ENCODE assay signal across 12 mouse cellular contexts in the genomic region with DNA sequence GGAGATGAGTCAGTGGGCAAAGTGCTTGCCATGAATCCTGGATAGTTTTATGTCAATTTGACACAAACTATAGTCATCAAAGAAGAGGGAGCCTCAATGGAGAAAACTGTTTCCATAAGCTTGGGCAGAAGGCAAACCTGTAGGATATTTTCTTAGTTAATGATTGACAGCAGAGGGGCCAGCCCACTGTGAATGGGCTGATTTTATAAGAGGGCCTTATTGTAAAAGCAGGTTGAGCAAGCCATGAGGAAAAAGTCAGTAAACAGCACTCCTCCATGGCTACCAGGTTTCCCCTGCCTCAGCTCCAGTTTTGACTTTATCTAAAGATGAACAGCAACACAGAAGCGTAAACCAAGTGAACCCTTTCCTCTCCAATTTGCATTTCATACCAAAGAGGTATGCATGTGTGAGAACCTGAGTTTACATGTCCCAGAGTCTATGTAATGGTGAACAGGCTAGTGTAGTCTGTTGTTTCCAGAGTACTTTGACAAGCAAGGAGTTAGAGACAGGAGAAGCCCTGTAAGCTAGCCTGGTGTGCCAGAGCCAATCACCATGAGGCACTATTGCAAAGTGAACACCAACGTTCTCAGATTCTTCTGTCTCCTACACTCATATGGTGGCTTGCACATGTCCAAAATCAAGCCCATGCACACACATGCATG. TPM values are rescaled to one million over a fixed set of nuclear protein-coding genes. Genes with fewer than 3 reads are reported as not detected.
"Had no signal": no experiment of that assay in that cellular context is flagged by ENCODE, and none has a peak within 500 bp of the region (broad histone marks: within the 10 kb centered on the region; RNA-seq: fewer than 3 reads in every experiment).

No protein-coding gene starts in this region.

- H3K9ac ChIP-seq: hindbrain, embryonic 12.5 days; limb, embryonic 15.5 days; midbrain, embryonic 12.5 days; neural tube, embryonic 13.5 days had no signal

- H3K27ac ChIP-seq: hindbrain, embryonic 12.5 days; kidney, postnatal 0 days; limb, embryonic 15.5 days; midbrain, embryonic 12.5 days; neural tube, embryonic 13.5 days had no signal

- DNase-seq: kidney, postnatal 4 days; lung, adult 2 months; retina, postnatal 1 day had no signal

- ATAC-seq: hindbrain, embryonic 16.5 days; inflammation-experienced regulatory T-cells, adult 6 months; midbrain, embryonic 16.5 days had no signal

- H3K4me2 ChIP-seq: hindbrain, embryonic 12.5 days; limb, embryonic 15.5 days; midbrain, embryonic 12.5 days; neural tube, embryonic 13.5 days had no signal

- H3K27me3 ChIP-seq: hindbrain, embryonic 12.5 days; limb, embryonic 15.5 days; midbrain, embryonic 12.5 days; neural tube, embryonic 13.5 days had no signal

- H3K9me3 ChIP-seq: hindbrain, embryonic 12.5 days; limb, embryonic 15.5 days; midbrain, embryonic 12.5 days; neural tube, embryonic 13.5 days had no signal

- H3K4me3 ChIP-seq: hindbrain, embryonic 12.5 days; limb, embryonic 15.5 days; midbrain, embryonic 12.5 days; neural tube, embryonic 13.5 days had no signal

- H3K36me3 ChIP-seq: hindbrain, embryonic 12.5 days; limb, embryonic 15.5 days; midbrain, embryonic 12.5 days; neural tube, embryonic 13.5 days had no signal

- H3K4me1 ChIP-seq: hindbrain, embryonic 12.5 days; limb, embryonic 15.5 days; midbrain, embryonic 12.5 days; neural tube, embryonic 13.5 days had no signal

RNA-seq across cellular contexts. Expression of gene Lin7a, which starts 29.2 kb away (rescaled TPM):
- polyA plus RNA-seq: lung, adult 2 months; spleen, adult 2 months had no signal
